Mouse (Mus musculus) R1 (cell line): ENCODE measurements around the gene Cd160.

Experiments used
- DNase-seq: peaks from one replicate; pipeline ENCODE4 v3.0.0-alpha.2; 2018; ENCODE audit warnings: low read depth, low spot score

The Cd160 gene

DNA sequence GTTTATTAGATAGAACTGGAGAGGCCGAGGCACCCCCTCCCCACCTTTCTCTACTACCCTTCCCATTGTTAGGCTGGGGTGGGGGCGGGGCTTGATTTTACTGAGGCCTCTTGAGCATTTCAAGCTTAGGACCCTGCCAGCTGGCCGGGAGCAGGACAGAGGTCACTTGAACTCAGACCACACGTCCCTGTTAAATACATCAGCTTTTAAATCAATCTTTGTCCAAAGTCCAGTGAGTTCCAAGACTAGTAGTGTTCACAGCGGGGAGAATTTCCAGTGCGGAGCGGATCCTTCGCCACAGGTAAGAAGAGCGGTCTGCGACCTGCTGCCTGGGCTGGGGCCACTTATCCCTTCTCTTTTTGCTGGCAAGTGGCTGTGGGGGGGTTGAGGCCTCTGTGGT, 705 bp upstream of the Cd160 start:
- DNase-seq = no peak

DNA sequence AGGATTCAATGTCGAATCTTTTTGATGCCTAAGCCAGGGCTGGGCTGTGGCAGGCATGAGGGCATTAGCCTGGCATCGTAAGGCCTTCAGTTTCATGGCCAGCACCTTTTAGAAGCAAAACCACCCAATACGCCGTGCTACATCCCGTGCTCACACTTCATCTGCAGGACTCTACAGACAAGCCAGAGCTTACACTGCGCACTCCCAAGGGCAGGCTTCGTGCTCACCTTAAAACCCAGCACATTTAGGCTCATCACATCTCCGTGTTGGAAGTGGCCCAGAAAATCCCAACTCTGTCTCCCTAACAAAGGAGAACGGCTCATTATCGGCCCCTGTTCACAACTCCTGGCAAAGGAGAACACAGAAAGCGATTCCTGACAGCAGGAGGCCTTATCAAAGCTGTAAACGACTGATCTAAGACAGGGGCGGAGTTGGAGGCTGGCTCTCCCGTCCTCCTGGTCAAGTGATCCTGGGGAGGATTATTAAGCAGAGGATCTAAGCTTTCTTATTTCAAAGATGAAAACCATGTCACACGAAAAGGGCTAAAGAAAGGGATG, 765 bp downstream of the Cd160 start:
- DNase-seq = peak; percentile 28

DNA sequence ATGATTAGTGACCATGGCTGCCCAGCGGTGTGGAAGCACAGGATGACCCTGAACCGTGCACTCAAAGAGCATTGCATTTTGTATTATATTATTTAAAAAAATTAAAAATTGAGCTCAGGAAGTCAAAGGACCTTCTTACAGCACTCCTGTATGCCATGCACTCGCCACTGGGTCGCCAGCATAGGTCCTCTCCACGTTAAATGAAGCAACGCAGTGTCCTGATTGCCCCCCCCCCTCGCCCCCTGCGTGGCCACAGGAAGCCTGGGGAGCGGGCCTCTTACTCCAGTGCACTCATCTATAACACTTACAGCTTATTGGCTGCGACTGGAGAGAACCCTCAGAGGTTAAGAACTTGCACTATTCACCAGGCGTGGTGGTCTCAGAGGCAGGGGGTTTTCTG, 3.9 kb downstream of the Cd160 start:
- no peak for DNase-seq

DNA sequence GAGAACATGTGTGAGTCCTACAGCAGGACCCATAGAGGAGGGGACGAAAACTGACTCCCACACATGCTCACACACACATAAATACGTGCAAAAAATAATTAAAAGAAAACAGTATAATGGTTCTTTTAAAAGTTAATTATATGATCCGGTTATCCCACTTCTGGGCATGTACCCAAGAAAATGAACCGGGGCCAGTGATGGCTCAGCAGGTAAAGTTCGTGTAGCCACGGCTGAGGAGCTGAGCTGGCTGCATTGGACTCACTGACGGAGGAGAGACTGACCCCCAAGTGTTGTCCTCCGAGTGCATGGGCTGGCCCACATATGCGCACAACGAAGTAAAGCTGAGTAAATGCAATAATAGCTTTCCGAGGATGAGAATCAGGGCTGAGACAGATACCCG, 4.5 kb downstream of the Cd160 start:
- no peak for DNase-seq

DNA sequence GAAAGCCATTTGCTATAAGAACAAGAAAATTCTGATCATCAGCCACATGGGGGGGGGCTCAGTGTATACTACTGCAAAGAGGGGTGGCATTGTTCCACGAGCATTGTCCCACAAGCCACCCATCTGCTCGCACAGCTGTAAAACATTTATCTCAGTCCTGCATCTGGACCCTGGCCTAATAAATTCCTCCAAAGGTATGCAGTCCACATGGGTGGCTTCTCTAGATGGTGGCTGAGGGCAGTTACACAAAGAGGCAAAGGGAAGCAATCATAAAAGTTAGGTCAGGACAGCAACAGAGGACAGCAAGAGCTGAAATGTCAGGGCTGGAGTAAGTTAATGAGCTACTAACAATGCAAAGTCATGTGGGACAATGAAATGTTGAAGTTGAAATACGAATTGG, 5.5 kb downstream of the Cd160 start:
- DNase-seq = no peak

DNA sequence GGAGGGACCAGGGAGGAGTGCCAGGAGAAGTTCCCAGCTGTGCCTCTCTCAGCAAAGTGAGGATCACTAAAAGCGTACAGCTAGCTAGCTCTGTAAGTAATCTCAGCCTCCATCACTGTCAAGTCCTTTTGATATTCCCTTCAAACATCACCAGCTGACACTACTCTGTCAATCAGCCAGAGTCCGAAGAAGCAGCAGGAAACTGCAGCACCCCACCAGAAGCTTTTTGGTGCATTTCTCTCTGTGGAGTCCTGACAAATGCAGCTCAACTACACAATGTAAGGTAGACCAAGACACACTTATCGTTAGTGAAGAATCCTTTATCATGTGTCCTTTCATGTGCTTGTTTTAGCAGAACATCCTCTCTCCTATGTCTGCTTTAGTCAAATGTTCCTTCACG, 7.6 kb downstream of the Cd160 start:
- DNase-seq = no peak

DNA sequence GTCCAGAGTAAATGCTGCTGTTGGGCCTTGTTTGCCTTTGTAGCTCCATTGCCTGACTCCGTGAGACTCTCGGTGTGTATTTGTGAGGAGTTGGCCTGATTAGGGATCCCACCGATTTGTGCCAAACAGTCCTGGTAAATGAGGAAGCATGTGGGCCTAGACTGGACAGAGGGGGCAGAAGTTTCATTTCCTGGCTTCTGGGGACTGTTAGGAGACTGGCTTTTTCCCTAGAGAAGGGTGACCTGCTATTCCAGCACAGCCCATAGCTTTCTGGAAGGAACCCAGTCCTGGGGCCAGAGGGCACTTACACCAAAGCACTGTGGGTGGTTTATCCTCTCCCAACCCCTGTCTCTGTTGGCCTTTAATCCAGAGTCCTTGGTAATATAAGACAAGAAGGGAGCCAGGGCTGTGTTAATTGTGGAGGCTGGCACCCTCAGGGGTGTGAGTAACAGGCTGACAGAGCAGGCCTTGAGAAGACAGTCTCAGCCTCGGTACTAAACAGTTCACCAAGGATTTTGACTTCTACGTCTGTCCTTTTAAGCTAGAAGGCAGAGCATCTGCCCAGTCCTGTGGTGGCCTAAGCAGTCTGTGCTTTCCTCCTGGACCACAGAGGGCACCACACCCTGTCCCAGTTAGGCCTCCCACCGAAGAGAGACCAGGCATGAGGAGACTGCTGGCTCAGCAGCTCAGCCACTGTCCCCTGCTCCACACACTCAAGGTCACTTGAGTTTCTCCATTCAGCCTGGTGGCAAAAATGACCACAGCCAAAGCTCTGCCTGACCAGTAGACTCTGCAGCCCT, 8.8 kb downstream of the Cd160 start:
- no peak for DNase-seq

DNA sequence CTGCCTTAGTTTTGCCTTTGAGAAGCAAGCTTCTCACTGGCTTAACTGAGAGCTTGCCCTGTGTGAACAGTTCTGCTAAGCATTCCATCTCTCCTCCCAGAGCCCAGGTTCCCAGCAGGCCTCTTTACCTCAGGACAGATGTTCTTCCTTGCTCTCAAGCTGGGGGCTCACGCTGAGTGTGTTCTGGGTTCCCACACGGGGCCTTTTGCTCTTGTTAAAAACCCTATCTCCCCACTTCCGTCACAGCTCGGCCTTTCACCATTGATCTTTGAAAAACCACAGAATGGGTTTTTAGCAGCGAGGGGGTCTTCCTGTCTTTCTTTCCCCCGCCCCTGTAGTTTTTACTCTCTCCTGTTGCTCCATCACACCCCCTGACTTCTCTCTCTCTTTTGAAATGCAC, 14.8 kb downstream of the Cd160 start:
- peak; percentile 30 for DNase-seq

DNA sequence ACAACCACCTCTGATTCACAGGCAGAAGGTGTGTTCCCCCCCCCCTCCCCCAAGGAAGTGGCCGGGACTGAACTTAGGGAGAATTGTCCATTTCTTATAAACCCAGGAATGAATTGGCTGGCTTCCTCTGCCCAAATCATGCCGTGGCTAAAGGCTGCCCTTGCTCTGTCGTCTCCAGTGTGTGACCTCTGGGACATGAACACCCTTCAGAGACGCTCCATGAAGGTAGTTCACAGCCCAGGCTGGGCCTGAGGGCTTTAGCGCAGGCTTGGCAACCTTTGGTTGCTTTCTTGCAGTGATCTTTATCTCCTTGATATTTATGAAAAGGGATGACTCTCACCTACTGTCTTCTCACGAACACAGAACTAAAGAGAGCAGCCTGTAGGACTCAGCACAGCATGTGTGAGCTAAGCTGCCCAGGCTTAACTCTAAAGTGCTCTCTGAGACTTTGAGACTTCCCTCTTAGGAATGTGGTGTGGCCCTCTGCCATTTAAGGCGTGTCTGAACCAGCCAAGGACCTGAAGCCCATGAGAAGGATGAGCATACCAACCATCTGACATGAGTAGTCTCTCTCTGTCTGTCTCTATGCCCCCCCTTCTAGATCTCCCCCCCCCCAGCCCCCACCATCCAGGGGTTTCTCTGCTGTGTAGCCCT, 15.4 kb downstream of the Cd160 start:
- DNase-seq = peak; percentile 70

DNA sequence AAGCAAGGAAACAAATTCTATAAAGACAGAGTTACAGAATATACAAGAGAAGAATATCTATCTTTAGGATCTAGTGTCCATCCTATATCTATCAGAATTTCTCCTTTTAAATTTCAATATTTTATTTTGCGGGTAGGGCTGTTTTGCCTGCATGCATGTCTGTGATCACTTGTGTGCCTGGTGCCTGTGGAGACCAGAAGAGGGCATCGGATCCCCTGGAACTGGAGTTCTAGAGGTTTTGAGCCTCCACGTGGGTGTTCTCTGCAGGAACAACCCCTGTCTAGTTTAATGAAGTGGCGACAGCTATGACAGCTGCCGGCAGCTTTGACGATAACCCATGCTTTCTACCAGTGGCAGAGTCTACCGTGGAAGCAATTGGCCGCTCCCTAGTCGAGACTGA, 16.0 kb downstream of the Cd160 start:
- peak; percentile 45 for DNase-seq

DNA sequence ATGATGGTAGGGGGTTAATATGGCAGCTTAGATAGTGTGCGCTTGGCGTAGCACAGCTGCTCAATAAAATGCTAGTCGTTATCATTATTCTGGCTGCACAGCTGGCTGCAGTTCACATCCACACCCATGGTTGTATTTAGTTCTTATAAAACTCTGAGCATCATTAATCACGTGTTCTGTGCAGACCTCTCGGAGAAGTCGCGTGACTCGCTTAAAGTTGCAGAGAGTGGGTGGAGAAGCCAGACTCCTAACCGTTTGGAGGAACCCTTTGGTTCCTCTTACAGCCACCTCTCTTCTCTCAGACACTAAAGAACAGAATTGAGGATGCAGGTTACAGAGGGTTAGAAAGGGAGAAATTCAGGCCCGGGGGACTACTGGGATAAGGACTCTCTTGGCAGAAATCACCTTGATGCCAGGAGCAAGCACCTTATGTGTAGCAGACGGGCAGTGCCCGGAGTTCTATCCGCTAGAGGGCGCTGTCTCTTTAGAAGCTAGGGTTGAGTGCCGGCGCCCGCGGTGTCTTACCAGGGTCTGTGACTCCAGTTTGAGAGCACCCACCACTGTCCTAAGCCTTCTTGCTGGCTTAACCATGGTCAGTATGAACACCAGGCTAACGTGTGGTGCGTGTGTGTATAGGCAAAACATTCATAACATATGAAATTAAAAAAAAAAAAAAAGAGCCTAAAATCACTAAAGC, 16.6 kb downstream of the Cd160 start:
- peak; percentile 90 for DNase-seq

DNA sequence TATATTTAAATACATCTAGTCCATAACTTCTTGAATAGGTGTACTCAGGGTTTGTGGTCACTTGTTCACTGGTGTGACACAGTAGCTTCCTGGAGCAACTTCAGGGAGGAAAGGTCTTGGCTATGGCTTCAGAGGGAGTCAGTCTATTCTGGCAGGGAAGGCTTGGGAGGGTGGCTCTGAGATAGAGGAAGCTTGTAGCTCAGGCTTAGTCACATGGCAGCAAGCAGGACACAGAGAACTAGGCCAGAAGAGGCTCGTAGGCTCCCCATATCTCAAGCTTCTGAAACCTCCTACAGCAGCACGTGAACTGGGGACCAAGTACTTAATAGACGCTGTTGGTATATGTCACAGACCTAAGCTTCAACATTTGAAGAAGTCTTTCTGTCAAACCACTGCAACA, 17.9 kb downstream of the Cd160 start:
- DNase-seq = no peak

DNA sequence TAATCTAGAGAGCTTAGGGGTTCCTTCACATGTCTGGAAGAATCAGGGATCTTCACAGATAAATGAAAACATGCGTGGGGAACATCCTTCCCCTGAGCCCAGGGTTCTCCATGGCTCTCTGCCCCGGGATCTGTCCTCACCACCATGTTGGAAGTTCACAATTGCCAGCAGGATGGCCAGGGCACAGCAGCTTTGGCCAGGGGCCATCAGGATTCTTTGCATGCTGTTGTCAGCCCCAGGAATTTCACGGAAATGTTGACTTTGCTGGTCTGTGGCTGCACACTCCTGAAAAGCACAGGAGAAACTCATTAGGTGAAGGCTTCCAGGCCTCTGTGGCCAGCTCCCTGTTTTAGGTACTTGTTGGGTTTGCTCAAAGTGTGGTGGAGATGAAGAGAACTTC, 20.5 kb downstream of the Cd160 start:
- peak; percentile 22 for DNase-seq

DNA sequence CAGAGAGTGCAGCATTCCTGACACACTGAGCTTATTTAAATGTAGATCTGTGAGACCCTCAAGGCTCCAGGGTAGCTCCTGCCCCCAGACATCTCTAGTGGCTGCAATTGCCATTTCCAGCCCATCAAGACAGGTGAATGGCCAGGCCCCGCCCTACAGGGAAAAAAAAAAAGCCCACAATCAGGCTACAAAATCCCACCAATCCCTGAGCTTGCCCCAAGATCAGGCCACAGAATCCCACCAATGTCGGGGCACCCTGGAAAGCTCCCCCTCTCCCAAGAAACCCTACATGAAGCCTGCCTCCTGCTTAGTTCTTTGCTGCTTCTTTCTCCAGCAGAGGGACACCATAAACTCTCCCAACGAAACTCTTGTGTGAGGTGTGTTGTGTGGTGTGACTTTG, 21.0 kb downstream of the Cd160 start:
- DNase-seq = peak; percentile 97

DNA sequence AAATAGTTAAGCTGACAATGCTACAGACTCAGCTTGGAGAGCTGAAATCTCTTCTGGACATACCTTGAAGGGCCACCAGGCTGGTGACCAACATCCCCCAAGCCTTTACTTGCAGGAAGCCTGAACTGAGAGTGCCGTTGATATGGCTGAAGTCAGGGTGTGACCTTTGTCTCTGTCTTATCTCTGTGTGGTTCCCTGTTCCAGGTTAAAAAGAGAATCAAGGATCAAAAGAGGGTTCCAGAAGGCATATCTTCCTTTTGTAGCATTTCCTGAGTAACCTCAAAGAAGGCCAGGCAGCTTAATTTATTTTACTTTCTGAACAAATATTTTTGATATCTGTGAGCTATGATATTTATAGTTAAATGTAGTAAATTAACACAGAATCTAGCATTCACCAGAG, 26.9 kb downstream of the Cd160 start:
- DNase-seq = no peak

DNA sequence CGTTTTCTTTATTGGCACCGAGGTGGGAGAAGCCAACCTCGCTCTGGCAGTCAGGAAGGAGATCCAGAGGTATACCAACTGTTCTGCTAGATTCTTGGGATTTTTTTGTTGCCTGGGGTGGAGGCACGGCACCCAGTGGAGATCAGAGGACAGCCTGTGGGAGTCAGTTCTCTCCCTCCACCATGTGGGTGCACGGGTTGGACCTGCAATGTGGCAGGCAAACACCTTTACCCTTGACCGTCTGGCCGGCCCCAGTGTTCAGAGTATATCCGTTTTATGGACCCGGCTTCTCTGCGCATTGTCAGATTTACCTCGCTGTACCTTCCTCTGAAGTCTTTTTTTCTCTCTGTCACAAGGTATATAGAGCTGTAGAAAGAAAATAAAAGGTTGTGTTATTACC, 28.9 kb downstream of the Cd160 start:
- no peak for DNase-seq

DNA sequence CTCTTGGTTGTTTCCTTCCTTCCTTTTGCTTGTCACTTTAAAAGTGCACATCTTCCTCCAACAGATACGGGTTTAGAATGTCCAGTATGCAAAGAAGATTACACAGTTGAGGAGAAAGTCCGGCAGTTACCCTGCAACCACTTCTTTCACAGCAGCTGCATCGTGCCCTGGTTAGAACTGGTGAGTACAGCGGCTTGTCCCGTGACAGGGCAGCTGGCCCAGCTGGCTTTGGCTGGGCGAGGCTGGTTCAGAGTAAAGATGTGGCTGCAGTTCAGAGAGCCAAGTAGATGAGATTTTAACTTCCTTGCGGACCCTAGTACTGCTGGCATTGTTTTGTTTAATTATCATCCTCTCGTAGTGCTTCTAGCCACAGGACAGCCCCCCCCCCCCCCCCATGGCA, 40.6 kb downstream of the Cd160 start:
- no peak for DNase-seq

DNA sequence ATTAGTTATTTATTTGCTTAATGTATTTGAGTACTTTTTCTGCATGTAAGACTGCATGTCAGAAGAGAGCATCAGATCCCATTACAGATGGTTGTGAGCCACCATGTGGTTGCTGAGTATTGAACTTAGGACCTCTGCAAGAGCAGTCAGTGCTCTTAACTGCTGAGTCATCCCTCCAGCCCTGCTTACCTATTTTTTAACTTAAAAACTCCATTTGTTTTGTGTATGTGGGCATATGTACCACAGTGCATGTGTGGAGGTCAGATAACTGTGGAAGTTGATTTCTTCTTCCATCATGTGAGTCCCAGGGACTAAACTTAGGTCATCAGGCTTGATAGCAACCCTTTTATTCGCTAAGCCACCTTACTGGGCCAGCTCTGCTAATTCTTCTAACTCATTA, 41.4 kb downstream of the Cd160 start:
- DNase-seq = no peak

DNA sequence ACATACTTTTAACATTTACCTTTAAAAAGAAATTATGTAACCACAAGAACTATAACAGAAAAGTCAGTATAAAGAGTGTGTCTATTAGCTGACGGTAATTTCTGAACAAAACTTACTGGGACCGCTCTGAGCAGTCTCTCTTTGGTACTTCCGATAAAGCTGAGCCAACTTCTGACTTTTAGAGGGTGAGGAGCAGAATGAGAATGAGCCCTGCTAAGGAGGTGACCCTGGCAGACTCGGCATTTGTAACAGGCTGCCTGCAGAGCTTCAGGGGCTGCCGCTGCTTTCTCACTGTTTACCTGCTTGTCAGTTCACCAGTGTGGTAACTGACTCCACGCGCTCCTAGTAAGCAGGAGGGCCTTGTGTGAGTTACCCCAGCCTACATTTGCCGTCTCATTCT, 46.9 kb downstream of the Cd160 start:
- DNase-seq = no peak

DNA sequence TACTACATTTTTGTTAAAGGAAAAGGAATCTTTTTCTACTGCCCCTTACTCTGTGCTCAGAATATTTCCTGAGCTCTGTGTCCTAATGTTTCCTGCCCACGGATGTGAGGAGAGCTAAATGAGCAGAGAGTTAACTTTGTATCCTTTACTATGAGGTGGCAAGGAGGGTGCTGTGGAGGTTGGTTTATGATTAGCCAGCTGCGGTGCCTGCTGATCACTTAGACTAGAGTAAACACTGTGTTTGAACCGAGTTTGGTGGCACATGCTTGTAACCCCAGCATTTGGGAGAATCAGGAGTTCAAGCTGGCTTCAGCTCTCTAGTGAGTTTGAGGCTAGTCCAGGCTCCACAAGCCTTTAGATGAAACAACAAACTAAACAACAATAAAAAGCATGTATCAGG, 52.0 kb downstream of the Cd160 start:
- DNase-seq = no peak

DNA sequence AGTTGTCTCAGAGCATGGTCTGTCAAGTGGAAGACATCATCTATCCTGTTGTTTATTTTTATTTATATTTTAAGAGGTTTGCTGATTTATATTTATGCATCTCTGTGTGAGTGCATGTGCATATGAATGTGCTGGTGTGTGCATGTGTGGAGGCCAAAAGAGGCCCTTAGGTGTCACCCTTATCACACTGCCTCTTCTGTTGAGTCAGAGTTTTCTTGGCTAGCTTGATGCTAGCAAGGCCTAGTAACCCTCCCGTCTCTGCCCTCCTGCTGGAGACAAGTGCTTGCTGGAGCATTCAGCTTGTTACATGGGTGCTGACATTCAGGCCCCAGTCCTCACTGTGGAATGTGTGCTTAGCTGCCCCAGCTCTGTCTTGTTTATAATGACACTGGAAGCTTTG, 56.2 kb downstream of the Cd160 start:
- no peak for DNase-seq

DNA sequence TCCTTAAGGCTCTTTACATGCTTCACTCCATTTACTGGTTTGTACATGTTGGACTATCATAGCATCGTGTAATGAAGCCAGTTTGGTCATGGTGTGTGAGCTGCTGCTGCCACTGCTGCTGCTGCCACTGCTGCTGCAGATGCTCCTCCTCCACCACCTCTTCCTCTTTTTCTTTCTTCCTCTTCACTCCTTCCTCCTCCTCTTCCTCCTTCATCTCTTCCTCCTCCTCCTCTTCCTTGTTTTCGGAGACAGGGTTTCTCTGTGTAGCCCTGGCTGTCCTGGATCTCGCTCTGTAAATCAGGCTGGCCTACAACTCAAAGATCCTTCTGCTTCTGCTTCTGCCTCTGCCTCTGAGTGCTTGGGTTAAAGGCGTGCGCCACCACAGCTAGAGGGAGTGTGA, 59.2 kb downstream of the Cd160 start:
- no peak for DNase-seq

DNA sequence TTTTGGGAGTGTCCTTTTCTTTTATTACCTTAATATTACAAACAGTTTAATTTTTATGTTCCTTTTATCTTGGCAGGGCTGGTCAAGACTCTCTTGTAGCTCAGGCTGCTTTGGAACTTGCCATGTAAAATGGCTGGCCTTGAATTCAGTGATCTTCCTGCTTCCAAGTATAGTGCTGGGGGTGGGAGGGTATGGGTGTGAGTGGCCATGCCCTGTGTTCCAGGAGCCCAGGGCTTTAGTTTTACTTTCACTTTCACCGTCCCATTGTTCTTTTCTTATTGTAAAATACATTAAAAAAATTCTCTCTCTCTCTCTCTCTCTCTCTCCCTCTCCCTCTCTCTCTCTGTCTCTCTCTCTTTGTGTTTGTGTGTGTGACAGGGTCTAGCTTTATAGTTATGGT, 64.6 kb downstream of the Cd160 start:
- no peak for DNase-seq
